Mouse (Mus musculus): ENCODE data around the gene Mast3. TPM values are rescaled to one million over a fixed set of nuclear protein-coding genes. Genes with fewer than 3 reads are reported as not detected.
A peak's percentile ranks its signal among the peaks of the same experiment; 100 is the strongest.

The Mast3 gene
- total RNA-seq, 2 experiments from 2014 or later = 2.9 to 4.1 TPM

GRCm38 (mm10) chr8:70789046-70789445 lies 15.8 kb downstream of the Mast3 start:
- no peak for DNase-seq
- intact Hi-C loops (cut with DNase I) = no loop called here

- DNase-seq = no peak
- intact Hi-C loops (cut with DNase I) = no loop called here
These were observed 16.8 kb downstream of the Mast3 start for GRCm38 (mm10) chr8:70787941-70788667.

- intact Hi-C loops (cut with DNase I) = no loop called here
- no peak for DNase-seq
These were observed 17.8 kb downstream of the Mast3 start for GRCm38 (mm10) chr8:70787051-70787445.

GRCm38 (mm10) chr8:70786291-70787050 lies 18.4 kb downstream of the Mast3 start:
- DNase-seq = no peak
- intact Hi-C loops (cut with DNase I) = no loop called here

GRCm38 (mm10) chr8:70780093-70780492 lies 24.8 kb downstream of the Mast3 start:
- intact Hi-C loops (cut with DNase I) = no loop called here
- no peak for DNase-seq

- DNase-seq = peak; percentile 98
- intact Hi-C loops (cut with DNase I) = no loop called here
These were observed 28.1 kb downstream of the Mast3 start, which contains the start of gene Pik3r2 for GRCm38 (mm10) chr8:70776496-70777444. TSS of gene Pik3r2 (minus strand) at chr8:70776713.

GRCm38 (mm10) chr8:70775851-70776495 lies 28.9 kb downstream of the Mast3 start:
- DNase-seq = no peak
- intact Hi-C loops (cut with DNase I) = no loop called here

GRCm38 (mm10) chr8:70775227-70775626 lies 29.6 kb downstream of the Mast3 start:
- intact Hi-C loops (cut with DNase I) = no loop called here
- DNase-seq = no peak

- intact Hi-C loops (cut with DNase I) = loop anchor here (5.0 kb wide), 1 partner anchor 68 kb away; no protein-coding TSS in a partner anchor
- no peak for DNase-seq
These were observed 30.1 kb downstream of the Mast3 start for GRCm38 (mm10) chr8:70774740-70775139.

GRCm38 (mm10) chr8:70773833-70774232 lies 31.0 kb downstream of the Mast3 start:
- intact Hi-C loops (cut with DNase I) = loop anchor here (5.0 kb wide), 1 partner anchor 68 kb away; no protein-coding TSS in a partner anchor
- peak; percentile 87 to 90 for DNase-seq

- DNase-seq = no peak
- intact Hi-C loops (cut with DNase I) = loop anchor here (5.0 kb wide), 1 partner anchor 69 kb away; no protein-coding TSS in a partner anchor
These were observed 31.4 kb downstream of the Mast3 start for GRCm38 (mm10) chr8:70773410-70773809.

- intact Hi-C loops (cut with DNase I) = loop anchor here (5.0 kb wide), 1 partner anchor 69 kb away; no protein-coding TSS in a partner anchor
These were observed 32.0 kb downstream of the Mast3 start for GRCm38 (mm10) chr8:70772890-70773289.

GRCm38 (mm10) chr8:70772075-70772474 lies 32.8 kb downstream of the Mast3 start:
- intact Hi-C loops (cut with DNase I) = loop anchor here (5.0 kb wide), 1 partner anchor 70 kb away; no protein-coding TSS in a partner anchor
- no peak for DNase-seq

More at GRCm38 (mm10) chr8:70772890-70773289, 32.0 kb downstream of the Mast3 start:
- DNase-seq = no peak

- DNase-seq = no peak
- intact Hi-C loops (cut with DNase I) = loop anchor here (5.0 kb wide), 1 partner anchor 71 kb away; no protein-coding TSS in a partner anchor
These were observed 33.6 kb downstream of the Mast3 start for GRCm38 (mm10) chr8:70771217-70771616.

- no peak for DNase-seq
- intact Hi-C loops (cut with DNase I) = loop anchor here (5.0 kb wide), 1 partner anchor 72 kb away; no protein-coding TSS in a partner anchor
These were observed 34.1 kb downstream of the Mast3 start for GRCm38 (mm10) chr8:70770748-70771147.

- intact Hi-C loops (cut with DNase I) = loop anchor here (5.0 kb wide), 1 partner anchor 72 kb away; no protein-coding TSS in a partner anchor
- DNase-seq = no peak
These were observed 35.0 kb downstream of the Mast3 start for GRCm38 (mm10) chr8:70769858-70770257.

GRCm38 (mm10) chr8:70769359-70769758 lies 35.5 kb downstream of the Mast3 start:
- intact Hi-C loops (cut with DNase I) = no loop called here
- peak; percentile 91 to 94 for DNase-seq

GRCm38 (mm10) chr8:70768956-70769355 lies 35.9 kb downstream of the Mast3 start:
- intact Hi-C loops (cut with DNase I) = no loop called here
- DNase-seq = no peak

- DNase-seq = no peak
- intact Hi-C loops (cut with DNase I) = no loop called here
These were observed 36.5 kb downstream of the Mast3 start for GRCm38 (mm10) chr8:70768231-70768776.
